Mouse (Mus musculus) kidney, postnatal 4 days (tissue): ENCODE results near the gene Psmg4.

Source experiments
- DNase-seq, 2 experiments: peaks; one replicate each; pipeline ENCODE4 v3.0.0; 2021; ENCODE audit warnings: mixed read lengths in 2 of 2

Psmg4 gene

DNA sequence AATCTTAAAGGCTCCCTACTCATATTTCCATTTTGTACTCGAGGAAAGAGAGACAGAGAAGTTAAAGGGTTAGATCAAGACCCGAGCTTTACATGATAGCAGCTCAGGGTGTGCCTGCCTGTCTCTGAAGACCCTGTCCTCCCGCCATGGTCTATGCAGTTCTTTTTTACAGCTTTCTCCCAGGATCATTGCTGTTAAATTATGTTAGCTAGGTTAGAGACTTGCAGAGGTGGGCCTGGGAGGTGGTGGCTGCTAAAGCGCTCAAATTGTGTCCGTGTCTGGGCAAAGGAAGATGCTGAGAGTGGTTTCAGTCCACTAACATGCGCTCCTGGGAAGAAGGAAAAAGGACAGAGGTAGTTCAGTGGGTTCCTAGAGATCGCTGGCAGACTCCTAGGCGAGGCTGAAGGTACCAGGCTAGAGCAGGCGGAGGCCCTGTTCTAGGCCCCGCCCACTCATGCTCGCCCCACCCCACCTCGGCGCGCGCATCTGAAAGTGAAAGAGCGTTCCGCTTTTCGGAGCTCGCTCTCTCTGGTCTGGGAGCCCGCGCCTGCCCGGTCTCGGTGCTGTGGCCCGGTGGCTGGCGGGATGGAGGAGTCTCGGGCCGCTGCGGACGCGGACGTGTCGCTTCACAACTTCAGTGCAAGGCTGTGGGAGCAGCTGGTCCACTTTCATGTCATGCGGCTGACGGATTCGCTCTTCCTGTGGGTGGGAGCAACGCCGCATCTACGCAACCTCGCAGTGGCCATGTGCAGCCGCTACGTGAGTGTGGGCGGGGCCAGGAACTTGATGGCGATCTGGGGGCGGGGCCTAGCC, at the start of gene Psmg4:
Psmg4 (plus strand) TSS at position 474 of the 813 bp plus-strand sequence.
- DNase-seq, result peak; percentile 97

DNA sequence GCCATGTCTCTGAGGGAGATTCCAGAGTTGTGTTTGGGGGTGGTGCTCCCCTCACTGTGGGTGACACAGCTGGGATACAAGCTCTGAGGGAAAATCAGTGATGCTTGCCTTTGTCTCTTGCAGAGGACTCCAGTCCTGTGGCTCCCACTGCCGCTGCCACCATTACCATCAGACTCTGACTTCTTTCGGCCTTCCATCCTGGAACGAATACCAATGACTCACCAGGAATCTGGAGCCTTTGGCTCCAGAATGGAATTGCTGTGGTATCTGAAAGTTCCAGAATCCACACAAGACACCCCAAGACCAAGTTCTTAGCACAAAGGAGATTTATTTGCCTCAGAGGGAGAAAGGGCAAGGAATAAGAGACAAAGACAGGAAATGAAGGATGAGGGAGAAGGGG, 49.7 kb upstream of the Psmg4 start:
- no peak for DNase-seq

DNA sequence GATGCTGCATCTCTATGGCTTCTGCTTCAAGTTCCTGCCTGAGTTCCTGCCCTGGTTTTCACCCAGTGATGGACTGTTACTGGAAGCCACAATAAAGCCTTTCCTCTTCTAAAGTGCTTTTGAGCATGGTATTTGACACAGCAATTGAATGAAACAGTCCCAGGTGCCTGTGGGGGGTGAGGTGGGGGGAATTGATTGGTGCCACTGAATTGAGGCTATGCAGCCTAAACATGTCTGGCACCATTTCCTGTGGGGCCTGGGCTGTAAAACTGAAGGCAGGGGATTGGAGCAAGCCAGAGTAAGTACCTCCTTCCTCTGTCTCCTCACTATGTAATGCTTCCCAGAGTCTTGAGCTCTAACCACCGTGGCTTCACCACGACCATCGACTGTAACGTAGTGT, 48.1 kb upstream of the Psmg4 start:
- no peak for DNase-seq

DNA sequence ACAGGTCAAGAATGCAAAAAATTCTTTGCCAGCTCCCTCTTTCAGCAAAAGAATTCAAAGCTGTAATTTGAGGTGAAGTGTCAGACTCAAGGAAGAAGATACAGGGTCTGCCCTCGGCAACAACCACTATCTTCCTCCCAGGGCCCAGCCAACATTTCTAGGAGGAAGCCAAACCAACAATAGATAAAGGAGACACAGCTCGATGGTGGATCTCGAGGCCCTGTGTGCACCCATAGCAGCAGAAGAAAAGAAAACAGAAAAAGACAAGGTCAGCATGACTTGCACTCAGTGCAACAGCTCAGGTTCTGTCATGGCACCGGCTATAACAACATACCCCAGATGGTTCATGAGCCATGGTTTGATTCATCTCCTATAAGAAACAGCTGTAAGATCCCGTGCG, 46.3 kb upstream of the Psmg4 start:
- DNase-seq, result no peak

DNA sequence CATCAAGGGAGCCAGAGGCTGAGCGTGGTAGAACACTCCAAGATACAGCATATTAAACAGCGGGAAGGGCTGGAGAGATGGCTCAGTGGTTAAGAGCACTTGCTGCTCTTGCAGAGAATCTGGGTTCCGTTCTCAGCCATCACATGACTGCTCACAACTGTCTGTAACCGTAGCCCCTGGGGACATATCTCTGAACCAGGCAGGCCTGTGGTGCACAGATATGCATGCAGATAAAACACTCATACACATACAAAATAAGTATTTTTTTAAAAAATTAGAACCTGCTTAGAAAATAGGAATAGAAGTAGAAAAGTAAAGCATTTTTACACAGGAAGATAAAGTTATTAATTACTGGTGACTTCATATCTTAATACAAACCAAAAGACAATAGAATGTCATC, 43.9 kb upstream of the Psmg4 start:
- DNase-seq, result no peak

DNA sequence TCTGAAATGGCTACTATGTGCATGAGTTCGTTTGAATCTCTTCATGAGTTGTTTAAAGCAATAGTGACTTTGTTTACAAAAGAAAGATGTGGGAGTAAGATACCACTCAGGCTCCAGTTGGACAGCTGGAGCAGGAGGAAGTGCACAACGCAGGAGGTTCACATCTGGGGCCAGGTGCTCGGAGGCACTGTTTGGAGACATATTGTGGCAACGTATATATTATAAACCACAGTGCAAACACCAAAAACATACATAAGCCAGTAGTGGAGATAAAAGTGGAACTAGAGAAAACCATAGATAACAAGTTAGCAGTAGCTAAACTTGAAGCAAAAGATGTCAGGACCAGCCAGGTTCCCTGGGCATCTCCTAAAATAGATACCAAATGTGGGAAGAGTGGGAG, 43.4 kb upstream of the Psmg4 start:
- no peak for DNase-seq

DNA sequence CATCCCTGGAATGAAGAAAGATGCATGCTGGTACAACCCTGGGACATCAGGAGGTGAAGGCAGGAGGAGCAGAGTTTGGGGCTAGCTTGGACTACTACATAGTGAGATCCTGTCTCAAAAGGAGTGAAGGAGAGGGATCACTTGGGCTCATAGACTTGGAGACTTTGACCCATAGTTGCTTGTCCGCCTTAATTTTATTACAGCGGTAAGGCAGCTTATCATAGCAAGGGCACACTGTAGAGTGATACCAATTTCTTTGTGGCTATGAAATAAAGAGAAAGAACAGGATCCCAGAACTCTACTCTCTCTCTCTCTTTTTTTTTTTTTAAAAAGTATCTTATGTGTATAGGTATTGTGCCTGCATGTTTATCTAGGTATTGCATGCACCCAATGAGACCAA, 42.2 kb upstream of the Psmg4 start:
- no peak for DNase-seq

DNA sequence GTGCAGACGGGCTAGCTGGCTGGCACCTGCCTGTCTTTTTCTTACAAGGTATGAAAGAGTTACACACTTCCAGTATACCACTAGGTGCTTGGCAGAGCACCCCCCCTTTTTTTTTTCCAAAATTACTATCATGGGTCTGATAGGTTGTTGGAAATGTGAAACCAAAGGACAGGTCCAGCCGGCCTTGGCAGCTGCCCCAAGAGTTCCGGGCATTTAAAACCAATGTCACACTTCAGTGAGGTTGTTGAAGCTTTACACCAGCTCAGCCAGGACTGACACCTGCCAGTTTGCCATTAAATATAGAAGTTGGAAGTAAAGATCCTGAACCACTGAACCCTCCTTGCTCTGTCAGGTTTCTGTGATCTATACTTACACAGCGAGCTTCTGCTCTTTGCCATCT, 37.1 kb upstream of the Psmg4 start:
- peak; percentile 33 to 52 for DNase-seq

DNA sequence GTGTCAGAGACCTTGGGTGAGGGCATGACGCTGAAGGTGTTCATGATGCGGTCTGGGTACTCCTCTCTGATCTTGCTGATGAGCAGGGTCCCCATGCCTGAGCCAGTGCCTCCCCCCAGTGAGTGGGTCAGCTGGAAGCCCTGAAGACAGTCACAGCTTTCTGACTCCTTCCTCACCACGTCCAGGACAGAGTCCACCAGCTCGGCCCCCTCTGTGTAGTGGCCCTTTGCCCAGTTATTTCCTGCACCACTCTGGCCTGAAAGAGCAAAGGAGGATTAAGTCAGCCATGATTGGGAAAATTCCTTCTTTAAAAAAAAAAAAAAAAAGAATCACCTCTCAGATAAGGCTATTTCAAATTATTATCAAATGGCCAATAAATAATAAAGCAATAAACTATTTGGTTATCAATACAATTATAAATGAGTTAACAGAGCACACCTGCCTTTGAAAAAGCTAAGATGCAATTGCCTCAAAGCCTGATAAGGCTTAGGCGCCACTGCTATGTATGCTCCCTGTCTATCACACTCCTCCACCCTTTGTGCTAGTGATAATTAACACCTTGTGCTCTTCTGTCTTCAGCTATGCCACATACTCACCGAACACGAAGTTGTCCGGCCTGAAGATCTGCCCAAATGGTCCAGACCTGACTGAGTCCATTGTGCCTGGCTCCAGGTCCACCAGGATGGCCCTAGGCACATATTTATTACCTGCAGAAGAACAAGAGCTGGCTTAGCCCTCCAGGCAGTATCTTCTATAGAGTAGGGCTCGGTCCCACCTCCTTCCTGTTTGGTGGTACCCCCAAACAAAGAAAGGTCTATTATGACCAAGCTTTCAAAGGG, 34.3 kb upstream of the Psmg4 start:
- DNase-seq, result peak in 1 of 2 experiments; percentile 46

DNA sequence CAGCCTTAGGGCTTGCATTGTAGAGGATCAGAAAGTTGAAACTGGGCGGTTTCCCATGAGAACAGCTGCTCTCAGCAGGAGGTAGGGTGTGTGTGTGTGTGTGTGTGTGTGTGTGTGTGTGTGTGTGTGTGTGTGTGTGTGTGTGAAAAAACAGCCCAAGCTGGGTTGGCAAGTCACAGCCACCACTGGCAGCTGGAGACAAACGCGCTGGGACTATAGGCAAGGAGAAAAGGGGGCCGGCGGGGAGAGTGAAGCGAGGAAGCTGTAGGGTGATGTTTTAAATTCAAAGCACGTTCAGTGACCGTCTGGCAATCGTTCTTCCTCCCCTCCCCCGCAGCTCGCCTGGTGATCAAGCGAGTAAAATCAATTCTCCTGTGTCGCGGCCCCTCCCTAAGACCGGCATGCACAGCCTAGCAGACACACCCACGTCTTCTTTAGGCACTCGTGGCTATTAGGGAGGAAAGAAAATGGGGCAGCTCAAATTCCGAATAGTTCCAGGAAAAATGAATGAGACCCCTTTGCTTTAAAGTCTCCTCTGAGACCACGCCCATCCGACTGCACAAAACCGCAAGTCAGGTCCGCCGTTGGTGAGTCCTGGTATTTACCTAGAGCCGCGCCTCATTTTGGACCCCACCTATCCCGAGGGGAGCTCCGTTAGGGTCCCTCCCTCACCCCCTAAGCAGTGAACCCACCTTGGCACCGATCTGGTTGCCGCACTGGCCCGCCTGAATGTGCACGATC, 33.1 kb upstream of the Psmg4 start:
- DNase-seq, result peak; percentile 80 to 87

DNA sequence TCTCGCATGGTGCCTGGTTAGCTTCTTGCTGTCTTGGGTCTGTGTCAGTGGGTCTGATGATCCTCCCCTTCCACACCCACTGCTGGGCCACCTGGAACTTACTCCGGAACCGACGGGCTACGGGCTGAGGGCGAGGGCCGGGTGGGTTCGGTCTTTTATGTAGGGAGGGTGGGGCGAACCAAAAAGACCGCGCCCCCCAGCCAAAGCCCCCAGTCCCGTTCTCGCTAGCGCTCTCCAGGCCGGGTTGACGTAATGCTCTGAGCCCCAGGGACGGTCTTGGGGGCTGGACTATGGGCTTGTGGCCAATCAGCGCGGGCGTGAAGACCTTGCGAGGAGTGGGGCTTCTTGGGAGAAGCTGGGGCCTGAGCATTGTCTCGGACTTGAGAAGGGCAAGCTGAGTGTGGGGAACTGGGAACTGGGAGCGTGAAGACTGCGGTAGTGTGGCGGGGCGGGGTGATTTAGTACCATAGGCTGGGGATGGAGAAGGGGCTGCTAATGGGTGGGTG, 32.5 kb upstream of the Psmg4 start, which contains the start of gene Tubb2b:
Tubb2b (minus strand) TSS at position 241 of the 506 bp plus-strand sequence.
- DNase-seq, result peak; percentile 84 to 91

DNA sequence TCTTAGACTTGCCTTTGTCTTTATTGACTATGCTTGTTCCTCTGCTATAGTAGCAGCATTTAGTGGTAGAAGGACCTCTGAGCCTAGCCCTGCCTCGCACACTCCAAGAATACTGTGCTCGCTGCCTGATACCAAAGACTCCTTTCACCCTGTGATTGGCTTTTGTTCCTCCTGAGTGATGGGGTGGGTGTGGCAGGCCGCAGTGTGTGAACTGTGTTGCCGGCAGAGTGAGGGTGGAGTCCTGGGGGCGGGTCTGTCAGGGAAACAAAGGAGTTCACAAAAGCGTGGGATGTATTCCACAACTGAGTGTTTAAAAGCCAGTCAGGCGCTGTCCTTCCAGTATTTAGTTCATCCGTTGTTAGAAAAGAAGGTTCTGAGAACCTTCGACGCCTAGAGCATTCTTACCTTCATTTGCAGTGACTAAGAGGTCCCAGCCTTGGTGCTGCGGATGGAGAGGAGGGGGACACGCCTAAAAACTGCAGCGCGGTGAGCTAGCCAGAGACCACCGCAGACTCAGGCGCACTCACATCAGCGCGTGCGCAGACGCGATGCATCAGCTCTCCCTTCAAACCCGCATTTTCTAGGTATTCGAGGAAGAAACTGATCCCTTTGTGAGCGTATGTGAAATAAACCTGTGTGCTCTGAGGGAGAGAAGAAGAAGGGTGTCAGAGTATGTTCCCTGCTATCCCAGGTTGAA, 31.6 kb upstream of the Psmg4 start:
- peak; percentile 63 to 75 for DNase-seq

DNA sequence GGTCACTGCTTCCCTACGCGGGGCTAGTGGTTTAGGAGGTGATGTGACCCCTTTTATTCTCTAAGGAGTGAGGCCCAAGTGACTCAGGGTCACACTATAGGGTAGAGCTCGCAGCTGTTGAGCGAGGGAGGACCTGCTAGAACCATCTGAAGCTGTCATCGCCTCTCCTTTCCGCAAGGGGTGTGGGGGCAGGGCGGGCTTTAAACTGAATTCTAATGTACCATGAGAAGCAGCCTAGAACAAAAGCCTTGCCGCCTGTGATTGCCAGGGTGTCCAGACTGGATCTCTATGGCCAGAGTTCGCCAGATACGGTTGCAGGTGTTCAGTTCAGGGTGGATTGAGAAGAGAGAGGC, 31.1 kb upstream of the Psmg4 start:
- peak; percentile 68 to 79 for DNase-seq

DNA sequence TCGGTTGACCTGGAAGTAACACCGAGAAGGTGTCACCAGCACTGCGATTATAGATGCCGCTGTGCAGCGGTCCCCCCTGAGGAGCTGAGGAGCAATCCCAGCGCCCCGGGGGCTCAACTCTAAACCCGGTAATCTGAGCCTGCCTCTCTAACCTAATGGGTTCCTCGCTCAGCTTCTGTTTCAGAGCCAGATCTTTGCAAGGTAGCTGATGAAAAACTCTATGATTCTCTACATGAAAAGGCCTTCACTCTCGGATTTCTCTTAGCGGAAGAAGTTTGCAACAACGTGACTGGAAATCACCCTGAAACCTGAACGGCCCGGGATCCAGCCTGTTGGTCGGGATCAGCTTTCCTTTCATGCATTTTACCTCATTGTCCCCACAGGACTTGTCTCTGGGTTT, 30.5 kb upstream of the Psmg4 start:
- DNase-seq, result peak; percentile 12 to 19

DNA sequence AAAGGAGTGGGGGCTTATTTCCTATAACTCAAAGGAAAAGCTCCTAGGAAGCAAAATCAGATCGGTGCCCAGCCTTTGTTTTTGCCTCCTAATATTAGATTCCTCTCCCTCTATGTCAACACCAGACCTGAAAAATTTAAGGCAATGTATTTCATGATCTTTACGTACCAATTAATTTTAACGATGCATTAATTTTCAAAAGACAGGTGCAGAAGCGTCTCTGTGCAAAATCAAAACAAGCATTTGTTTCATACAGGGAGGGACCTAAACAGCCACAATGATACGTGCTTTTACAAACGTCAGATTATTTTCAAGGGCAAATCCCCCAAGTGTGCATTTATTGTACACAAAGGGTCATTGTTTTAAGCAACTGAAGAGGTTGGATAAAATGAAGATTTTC, 29.9 kb upstream of the Psmg4 start:
- no peak for DNase-seq

DNA sequence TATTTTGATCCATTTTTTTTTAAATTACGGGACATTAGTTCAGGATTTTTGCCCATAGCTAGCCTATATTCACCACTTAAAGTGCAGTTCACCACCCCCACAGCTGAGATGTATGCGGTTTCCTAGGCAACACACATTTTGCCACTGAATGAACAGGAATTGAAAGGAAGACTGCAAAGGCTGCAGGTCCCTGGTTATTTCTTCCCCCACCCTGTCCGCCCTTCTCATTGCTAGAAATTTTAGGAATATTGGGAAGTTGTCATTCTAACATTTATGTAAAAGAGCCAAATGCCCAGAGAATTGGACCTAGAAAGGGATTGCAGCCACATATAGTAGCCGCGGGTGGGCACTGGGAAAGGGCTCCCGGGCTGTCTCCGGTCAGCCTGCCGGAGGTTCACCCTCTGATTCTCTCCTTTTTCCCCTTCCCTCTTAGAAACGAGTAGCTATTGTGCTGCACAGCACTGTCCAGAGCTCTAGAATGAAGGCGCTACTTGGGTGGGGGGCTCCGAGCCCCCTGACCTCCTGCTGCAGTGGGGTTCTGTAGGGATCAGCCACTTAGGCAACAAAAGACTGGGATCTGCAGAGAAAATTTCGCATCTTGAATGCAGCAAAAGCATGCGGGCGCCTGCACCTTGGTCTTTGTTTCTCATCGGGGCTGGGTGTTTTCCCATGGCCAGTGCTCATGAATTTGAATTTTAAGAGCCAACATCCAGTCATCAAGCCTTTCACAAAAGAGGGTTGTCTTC, 29.3 kb upstream of the Psmg4 start:
- DNase-seq, result no peak

DNA sequence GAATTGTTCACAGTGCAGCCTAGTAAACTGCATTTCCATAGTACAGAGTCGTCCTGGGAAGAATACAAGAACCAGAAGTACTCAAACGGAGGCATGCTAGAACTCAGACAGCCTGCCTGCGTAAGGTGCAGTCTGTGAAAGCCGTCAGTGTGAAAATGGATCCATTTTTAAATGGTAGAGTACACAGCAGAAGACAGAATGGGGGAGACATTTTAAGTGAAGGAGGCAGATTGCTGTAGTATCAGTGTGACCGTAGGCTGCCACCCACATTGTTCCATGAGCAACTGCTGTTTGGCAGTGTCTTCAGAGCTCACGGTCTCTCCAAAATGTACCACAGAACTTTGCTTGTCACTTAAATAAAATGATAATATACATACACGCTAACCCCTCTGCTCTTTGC, 28.5 kb upstream of the Psmg4 start:
- DNase-seq, result no peak

DNA sequence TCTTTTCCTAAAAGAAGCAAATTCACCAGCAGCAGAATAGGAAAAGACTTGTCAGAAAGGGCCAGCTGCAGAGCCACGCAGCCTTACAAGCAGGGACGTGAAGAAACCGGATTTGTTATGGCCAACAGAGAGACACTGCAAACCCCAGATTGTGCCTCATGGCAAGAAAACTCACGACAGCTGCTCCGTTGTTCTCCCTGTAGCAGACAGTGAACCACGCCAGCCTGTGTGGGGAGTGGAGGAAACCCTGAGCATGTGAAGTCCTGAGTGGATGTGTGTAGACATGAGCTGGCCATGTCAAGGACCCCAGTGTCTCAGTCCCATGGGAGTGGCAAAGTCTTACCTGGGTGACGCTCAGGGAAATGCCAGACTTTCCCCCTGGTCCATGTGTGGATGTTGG, 26.2 kb upstream of the Psmg4 start:
- DNase-seq, result no peak

DNA sequence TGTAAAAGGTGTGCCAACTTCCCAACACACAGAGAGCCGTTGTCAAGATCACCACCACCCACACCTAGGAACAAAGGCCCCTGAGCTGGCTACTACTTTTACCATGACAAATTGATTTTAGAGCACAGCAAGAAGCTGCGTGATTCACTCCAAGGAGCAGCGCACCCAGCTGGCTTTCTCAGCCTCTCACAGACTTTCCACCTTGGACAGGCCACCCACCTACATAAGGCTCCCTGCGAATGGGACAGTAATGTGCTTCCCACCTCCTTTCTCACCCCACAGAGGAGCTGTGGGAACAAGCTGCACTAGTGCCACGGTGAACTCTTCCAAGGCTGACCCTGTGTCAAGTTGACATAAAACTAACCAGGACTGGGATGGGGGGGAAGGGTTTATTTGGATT, 19.4 kb upstream of the Psmg4 start:
- no peak for DNase-seq

DNA sequence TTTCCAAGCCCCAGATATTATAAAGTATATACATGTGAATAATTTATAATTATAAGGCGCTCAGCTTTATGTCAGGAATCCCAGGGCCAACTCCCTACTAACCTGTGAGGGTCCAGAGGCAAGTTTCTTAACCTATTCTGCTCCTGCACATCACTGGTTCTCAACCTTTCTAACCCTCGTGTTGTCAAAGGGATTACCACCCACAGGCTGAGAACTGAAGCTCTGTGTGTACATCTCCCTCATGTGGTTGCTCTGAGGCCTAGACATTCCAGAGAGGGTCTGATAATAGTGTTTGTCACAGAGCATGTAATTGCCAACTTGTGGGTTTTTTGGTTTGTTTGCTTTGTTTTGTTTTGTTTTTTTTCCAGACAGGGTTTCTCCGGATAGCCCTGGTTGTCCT, 15.8 kb upstream of the Psmg4 start:
- no peak for DNase-seq

DNA sequence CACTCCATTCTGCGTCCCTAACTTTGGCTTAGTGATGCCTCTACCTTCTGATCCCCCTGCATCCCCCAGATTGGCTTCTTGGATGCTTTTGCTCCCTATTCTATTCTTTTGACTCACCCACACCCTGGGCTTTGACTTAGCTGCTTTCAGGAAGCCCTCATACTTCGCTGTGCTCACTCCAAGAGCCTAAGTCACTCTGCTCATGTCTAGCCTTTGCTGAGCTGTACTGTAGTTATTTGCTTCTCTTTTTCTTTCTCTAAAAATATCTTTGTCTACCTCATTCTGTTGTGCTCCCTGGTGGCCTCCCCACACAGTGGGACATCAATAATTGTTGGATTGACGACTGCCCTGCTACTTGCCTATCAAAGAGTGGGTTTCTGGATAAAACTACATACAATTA, 14.6 kb upstream of the Psmg4 start:
- no peak for DNase-seq
